Comparison of ENCODE assay signal across 11 mouse cellular contexts in the genomic region with DNA sequence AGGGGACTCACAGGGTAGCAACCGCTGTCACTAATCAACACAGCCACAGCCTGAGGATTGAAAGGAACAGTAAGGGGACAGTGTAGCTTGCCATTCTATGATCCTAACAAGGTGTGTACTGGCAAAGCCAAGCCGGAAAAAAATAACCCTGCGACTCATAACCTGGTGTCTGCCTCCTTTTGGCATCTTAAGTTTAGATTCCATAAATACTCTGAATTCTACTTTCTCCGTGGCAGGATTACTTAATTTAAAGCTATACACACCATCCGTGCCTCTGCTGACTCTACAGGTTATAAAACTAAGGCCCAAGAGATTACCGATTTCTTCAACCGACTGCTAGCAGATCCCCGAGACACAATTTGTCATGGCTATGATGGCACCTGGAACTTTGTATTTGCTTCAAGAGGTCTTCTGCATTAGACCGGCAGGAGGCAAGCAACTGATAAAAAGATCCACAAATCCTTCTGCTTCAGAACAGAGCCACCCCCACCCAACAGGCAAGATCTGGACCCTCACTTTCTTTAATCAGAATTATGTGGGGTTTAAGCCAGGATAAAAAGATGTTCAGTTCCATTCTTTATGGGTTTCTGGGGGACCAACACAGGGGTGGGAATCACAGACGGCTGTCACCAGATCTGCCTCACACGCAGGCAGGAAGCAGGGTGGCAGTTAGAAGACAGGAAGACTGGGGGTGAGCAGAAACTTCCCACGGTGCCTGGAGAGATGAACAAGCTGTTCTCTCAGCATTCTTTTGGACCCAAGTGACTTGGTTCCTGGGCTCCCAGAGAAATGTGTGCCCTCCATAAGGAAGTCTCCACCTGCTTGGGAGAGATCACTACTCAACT.
A peak's percentile ranks its signal among the peaks of the same experiment; 100 is the strongest.
DNase-seq lines count a peak whose midpoint lies in the region; ATAC-seq and TF ChIP-seq lines count a peak whose summit lies in the region.
"Had no signal": no experiment of that assay in that cellular context is flagged by ENCODE, and none has a peak within 500 bp of the region (broad histone marks: within the 10 kb centered on the region; RNA-seq: fewer than 3 reads in every experiment).

No protein-coding gene starts in this region.

- ATAC-seq in liver, postnatal 0 days: no peak
- ATAC-seq in liver, embryonic 12.5 days: no peak
- peak; percentile 61 for ATAC-seq in activated CD4-positive, CD25-positive, alpha-beta regulatory T cell, adult 4 months
- ATAC-seq in lung, embryonic 15.5 days (ENCODE audit: borderline replicate concordance, extremely low read depth, low FRiP score, low TSS enrichment): peak; percentile 71; the same call in 1 of the 2 replicates
- ATAC-seq: Patski had no signal

- H3K27ac ChIP-seq in liver, postnatal 0 days (ENCODE audit: low read depth): no peak overlapping the region
- no peak overlapping the region for H3K27ac ChIP-seq in liver, embryonic 12.5 days
- peak overlapping the region; percentile 24; the same call in 1 of the 2 replicates for H3K27ac ChIP-seq in lung, embryonic 15.5 days
- H3K27ac ChIP-seq in thymus, adult 2 months (ENCODE audit: control insufficient read depth, insufficient read depth, low read length): peak overlapping the region; percentile 50

- no peaks in the 10 kb centered on the region for H3K9me3 ChIP-seq in liver, postnatal 0 days (ENCODE audit: low read length)
- H3K9me3 ChIP-seq in liver, embryonic 12.5 days (replicated peaks): no peaks in the 10 kb centered on the region
- H3K9me3 ChIP-seq in lung, embryonic 15.5 days: no peaks in the 10 kb centered on the region

- no peak overlapping the region for H3K9ac ChIP-seq in liver, postnatal 0 days (replicated peaks)
- no peak overlapping the region for H3K9ac ChIP-seq in liver, embryonic 12.5 days
- no peak overlapping the region for H3K9ac ChIP-seq in lung, embryonic 15.5 days

- H3K36me3 ChIP-seq in liver, postnatal 0 days (replicated peaks; ENCODE audit: insufficient read depth, low read length): no peaks in the 10 kb centered on the region
- no peaks in the 10 kb centered on the region for H3K36me3 ChIP-seq in liver, embryonic 12.5 days
- H3K36me3 ChIP-seq in lung, embryonic 15.5 days: no peaks in the 10 kb centered on the region
- H3K36me3 ChIP-seq in thymus, adult 2 months (ENCODE audit: control insufficient read depth, insufficient read depth, low read length): no peaks in the 10 kb centered on the region

- H3K4me3 ChIP-seq in liver, postnatal 0 days (ENCODE audit: low read depth, low read length): no peak overlapping the region
- H3K4me3 ChIP-seq in liver, embryonic 12.5 days: no peak overlapping the region
- H3K4me3 ChIP-seq in lung, embryonic 15.5 days: no peak overlapping the region
- H3K4me3 ChIP-seq in thymus, adult 2 months (ENCODE audit: control insufficient read depth, insufficient read depth, low read length): no peak overlapping the region

- 37% methylated on average over 12 of the region's 12 CpGs for WGBS in liver, postnatal 0 days (ENCODE audit: insufficient replicate concordance)
- WGBS in liver, embryonic 12.5 days (ENCODE audit: insufficient replicate concordance): 36% methylated on average over 12 of the region's 12 CpGs
- 23% methylated on average over 12 of the region's 12 CpGs for WGBS in lung, embryonic 15.5 days
- WGBS in thymus, adult 2 months: 14% methylated on average over 12 of the region's 12 CpGs

- H3K4me2 ChIP-seq in liver, postnatal 0 days (ENCODE audit: low read depth, low read length): 0 out of 2 replicates have a peak overlapping the region, but pooled peaks have one; percentile 18
- H3K4me2 ChIP-seq in liver, embryonic 12.5 days: no peak overlapping the region
- peak overlapping the region; percentile 15 for H3K4me2 ChIP-seq in lung, embryonic 15.5 days

- H3K27me3 ChIP-seq in liver, postnatal 0 days (ENCODE audit: insufficient read depth, low read length): no peaks in the 10 kb centered on the region
- no peaks in the 10 kb centered on the region for H3K27me3 ChIP-seq in liver, embryonic 12.5 days (replicated peaks)
- H3K27me3 ChIP-seq in lung, embryonic 15.5 days: no peaks in the 10 kb centered on the region
- H3K27me3 ChIP-seq in thymus, adult 2 months (ENCODE audit: control insufficient read depth, insufficient read depth, low read length): no peaks in the 10 kb centered on the region
- H3K27me3 ChIP-seq: Patski had no signal

- H3K4me1 ChIP-seq in liver, postnatal 0 days (ENCODE audit: insufficient read depth): 0 out of 2 replicates have a peak, but pooled peaks cover 2% of the 10 kb centered on the region
- peaks cover 4% of the 10 kb centered on the region; the same call in 1 of the 2 replicates for H3K4me1 ChIP-seq in liver, embryonic 12.5 days
- H3K4me1 ChIP-seq in lung, embryonic 15.5 days: peaks cover 20% of the 10 kb centered on the region
- peaks cover 8% of the 10 kb centered on the region for H3K4me1 ChIP-seq in thymus, adult 2 months (replicated peaks; ENCODE audit: control insufficient read depth, insufficient read depth, low read length)

- no peak for TF ChIP-seq POLR2A in thymus, adult 2 months (IDR thresholded peaks at IDR 0.05; ENCODE audit: control insufficient read depth, extremely low read depth, insufficient read depth, low read length, poor library complexity)

- no peak for DNase-seq in liver, postnatal 0 days
- DNase-seq in thymus, adult 2 months: peak; percentile 63
- DNase-seq in right cerebral cortex, postnatal 10 days (ENCODE audit: low spot score in 2 of 2): no peak
- no peak for DNase-seq in cerebellum, adult 8-10 months
- no peak for DNase-seq in cerebellum, postnatal 36 days
- DNase-seq: kidney, postnatal 4 days; left cerebral cortex, postnatal 4 days had no signal

- no peak for TF ChIP-seq EP300 in liver, postnatal 0 days (IDR thresholded peaks at IDR 0.05; ENCODE audit: low read depth)

- TF ChIP-seq CTCF in liver, postnatal 0 days (IDR thresholded peaks at IDR 0.05; ENCODE audit: low read depth): no peak
- TF ChIP-seq CTCF in thymus, adult 2 months (IDR thresholded peaks at IDR 0.05; ENCODE audit: borderline replicate concordance, control insufficient read depth, extremely low read depth, insufficient read depth, low read length, poor library complexity): no peak

Comparison
In these comparisons a context has a peak if more than half of its experiments do, and no peak if none do; other contexts are left out.
1. ATAC-seq: peak in activated CD4-positive, CD25-positive, alpha-beta regulatory T cell, adult 4 months (single experiment) and lung, embryonic 15.5 days (single experiment); none in liver, postnatal 0 days (single experiment) and liver, embryonic 12.5 days (single experiment).
2. H3K27ac ChIP-seq: peak in lung, embryonic 15.5 days (single experiment) and thymus, adult 2 months (single experiment); none in liver, postnatal 0 days (single experiment) and liver, embryonic 12.5 days (single experiment).